Mouse (Mus musculus): ENCODE results near the gene Wfdc5. TPM values are rescaled to one million over a fixed set of nuclear protein-coding genes. Genes with fewer than 3 reads are reported as not detected.
A peak's percentile ranks its signal among the peaks of the same experiment; 100 is the strongest.
"Not testable (repeated sequence)": the region's sequence is repeated elsewhere in the genome, so short reads cannot be mapped to it uniquely, and the experiment has no call there.

Gene Wfdc5
- total and polyA plus RNA-seq, 3 experiments = not detected

- TF ChIP-seq HCFC1 (IDR thresholded peaks at IDR 0.05; ENCODE audit: low read depth, low read length) = no peak
- TF ChIP-seq ZKSCAN1 (IDR thresholded peaks at IDR 0.05; ENCODE audit: borderline replicate concordance, low read depth, low read length) = no peak
- no peak for TF ChIP-seq MAX (IDR thresholded peaks at IDR 0.05; ENCODE audit: low read length)
- TF ChIP-seq POLR2A (IDR thresholded peaks at IDR 0.05; ENCODE audit: low read depth, low read length) = no peak
- no peak for TF ChIP-seq E2F4 (IDR thresholded peaks at IDR 0.05; ENCODE audit: insufficient replicate concordance, low read depth, low read length)
- peak; percentile 99 for TF ChIP-seq EP300 (IDR thresholded peaks at IDR 0.05; ENCODE audit: low read length)
- no peak for TF ChIP-seq MXI1 (IDR thresholded peaks at IDR 0.05; ENCODE audit: low read depth, low read length)
- TF ChIP-seq TBP (conservative IDR thresholded peaks at IDR 0.05; ENCODE audit: low read depth, low read length) = peak; percentile 56; the same call in 1 of the 2 replicates
- TF ChIP-seq NELFE (IDR thresholded peaks at IDR 0.05; ENCODE audit: low read depth, low read length) = no peak
- 0 out of 2 replicates have a peak, but pooled peaks have one; percentile 29 for TF ChIP-seq ELF1 (IDR thresholded peaks at IDR 0.05; ENCODE audit: low read depth, low read length)
- peak; percentile 100 for TF ChIP-seq IRF4 (IDR thresholded peaks at IDR 0.05; ENCODE audit: low read depth, low read length)
- no peak for TF ChIP-seq ZNF384 (IDR thresholded peaks at IDR 0.05; ENCODE audit: low read depth, low read length)
- TF ChIP-seq MEF2A (IDR thresholded peaks at IDR 0.05; ENCODE audit: borderline replicate concordance, low read depth, low read length) = peak; percentile 90
- TF ChIP-seq JUND (conservative IDR thresholded peaks at IDR 0.05; ENCODE audit: low read depth, low read length) = peak; percentile 100
- TF ChIP-seq CTCF (conservative IDR thresholded peaks at IDR 0.05 in 1 of 2, IDR thresholded peaks at IDR 0.05 in 1 of 2; ENCODE audit: low read depth in 2 of 2, low read length in 2 of 2) = no peak
- no peak for TF ChIP-seq UBTF (IDR thresholded peaks at IDR 0.05; ENCODE audit: low read depth, low read length)
- no peak; the same call in none of the 2 replicates for TF ChIP-seq RAD21 (IDR thresholded peaks at IDR 0.05; ENCODE audit: low read depth, low read length)
- no peak for TF ChIP-seq MYC (IDR thresholded peaks at IDR 0.05; ENCODE audit: low read depth, low read length)
- TF ChIP-seq RCOR1 (conservative IDR thresholded peaks at IDR 0.05; ENCODE audit: low read depth, low read length) = peak; percentile 87; the same call in 1 of the 2 replicates
Measured at GRCm38 (mm10) chr2:164210892-164211291, 28.4 kb upstream of the Wfdc5 start (continued).

GRCm38 (mm10) chr2:164206676-164207075, 24.1 kb upstream of the Wfdc5 start:
- DNase-seq (ENCODE audit: extremely low read depth) = no peak
- in situ Hi-C loops (cut with MboI; ENCODE audit: low pct_ligation_motif_present, low pct_unique_long_range_greater_than_20kb, low sequenced_read_pairs) (no loop called here), dilution Hi-C loops (cut with MboI; ENCODE audit: extremely low pct_ligation_motif_present, extremely low pct_unique_long_range_greater_than_20kb, low sequenced_read_pairs) (no loop called here)
- Histone ChIP-seq H3K9ac (ENCODE audit: insufficient read depth, low read depth) (no peak overlapping the region), H3K4me1 (ENCODE audit: control insufficient read depth in 1 of 2, insufficient read depth in 2 of 2) (peaks cover 9 to 20% of the 10 kb centered on the region in 2 experiments; a peak in 3 of 4 replicates), H3K79me2 (replicated peaks; ENCODE audit: control insufficient read depth, extremely low read depth, insufficient read depth, poor library complexity, severe bottlenecking) (no peaks in the 10 kb centered on the region), H3K27me3 (replicated peaks) (no peaks in the 10 kb centered on the region), H3K4me3 (replicated peaks in 1 of 3; ENCODE audit: low read depth in 2 of 3, low read length in 2 of 3, poor library complexity in 1 of 3) (no peak overlapping the region), H3K4me2 (ENCODE audit: insufficient read depth, low read depth, poor library complexity, severe bottlenecking) (no peak overlapping the region), H3K27ac (ENCODE audit: insufficient read depth, low read depth) (no peak overlapping the region), H3K36me3 (replicated peaks in 1 of 2; ENCODE audit: control insufficient read depth in 1 of 2, insufficient read depth in 1 of 2, low read length in 1 of 2) (no peaks in the 10 kb centered on the region), H3K9me3 (replicated peaks; ENCODE audit: low read length) (peaks cover 2% of the 10 kb centered on the region)
- TF ChIP-seq USF2 (conservative IDR thresholded peaks at IDR 0.05; ENCODE audit: low read depth, low read length) (no peak), MXI1 (IDR thresholded peaks at IDR 0.05; ENCODE audit: low read depth, low read length) (no peak), NELFE (IDR thresholded peaks at IDR 0.05; ENCODE audit: low read depth, low read length) (no peak), USF1 (IDR thresholded peaks at IDR 0.05; ENCODE audit: low read depth, low read length) (no peak), ZC3H11A (IDR thresholded peaks at IDR 0.05; ENCODE audit: low read depth, low read length) (no peak), E2F4 (IDR thresholded peaks at IDR 0.05; ENCODE audit: insufficient replicate concordance, low read depth, low read length) (no peak), EP300 (IDR thresholded peaks at IDR 0.05; ENCODE audit: low read length) (no peak), ELF1 (IDR thresholded peaks at IDR 0.05; ENCODE audit: low read depth, low read length) (no peak), POLR2A (IDR thresholded peaks at IDR 0.05; ENCODE audit: low read depth, low read length) (no peak), MYC (IDR thresholded peaks at IDR 0.05; ENCODE audit: low read depth, low read length) (no peak), MEF2A (IDR thresholded peaks at IDR 0.05; ENCODE audit: borderline replicate concordance, low read depth, low read length) (no peak), SMC3 (IDR thresholded peaks at IDR 0.05; ENCODE audit: low read depth, low read length) (no peak), TCF12 (IDR thresholded peaks at IDR 0.05; ENCODE audit: low read depth, low read length) (no peak), MAFK (IDR thresholded peaks at IDR 0.05; ENCODE audit: insufficient replicate concordance, low read length) (no peak), ZKSCAN1 (IDR thresholded peaks at IDR 0.05; ENCODE audit: borderline replicate concordance, low read depth, low read length) (no peak)

- H3K36me3 ChIP-seq (replicated peaks in 1 of 2; ENCODE audit: control insufficient read depth in 1 of 2, insufficient read depth in 1 of 2, low read length in 1 of 2); H3K4me3 ChIP-seq (replicated peaks in 1 of 3; ENCODE audit: low read depth in 2 of 3, low read length in 2 of 3, poor library complexity in 1 of 3); H3K9ac ChIP-seq (ENCODE audit: insufficient read depth, low read depth); H3K27me3 ChIP-seq (replicated peaks); H3K27ac ChIP-seq (ENCODE audit: insufficient read depth, low read depth); DNase-seq (ENCODE audit: extremely low read depth); dilution Hi-C loops (cut with MboI; ENCODE audit: extremely low pct_ligation_motif_present, extremely low pct_unique_long_range_greater_than_20kb, low sequenced_read_pairs); H3K79me2 ChIP-seq (replicated peaks; ENCODE audit: control insufficient read depth, extremely low read depth, insufficient read depth, poor library complexity, severe bottlenecking); in situ Hi-C loops (cut with MboI; ENCODE audit: low pct_ligation_motif_present, low pct_unique_long_range_greater_than_20kb, low sequenced_read_pairs); H3K4me2 ChIP-seq (ENCODE audit: insufficient read depth, low read depth, poor library complexity, severe bottlenecking); H3K9me3 ChIP-seq (replicated peaks; ENCODE audit: low read length): not testable (repeated sequence)
- peaks cover 9 to 17% of the 10 kb centered on the region in 2 experiments; a peak in 3 of 4 replicates for H3K4me1 ChIP-seq (ENCODE audit: control insufficient read depth in 1 of 2, insufficient read depth in 2 of 2)
Measured at GRCm38 (mm10) chr2:164206011-164206410, 23.5 kb upstream of the Wfdc5 start.

All from CH12.LX (cell line).